Mouse (Mus musculus): ENCODE measurements around the gene Negr1.

- TF ChIP-seq CTCF (IDR thresholded peaks at IDR 0.05) (no peak), POLR2A (IDR thresholded peaks at IDR 0.05; ENCODE audit: insufficient read depth, low read depth, low read length) (no peak), EP300 (IDR thresholded peaks at IDR 0.05; ENCODE audit: insufficient read depth, low read depth, low read length) (no peak)
These were observed 233.0 kb downstream of the Negr1 start for GRCm38 (mm10) chr3:156794610-156795009.

Data from heart, adult 2 months (tissue).